In the genomic region with DNA sequence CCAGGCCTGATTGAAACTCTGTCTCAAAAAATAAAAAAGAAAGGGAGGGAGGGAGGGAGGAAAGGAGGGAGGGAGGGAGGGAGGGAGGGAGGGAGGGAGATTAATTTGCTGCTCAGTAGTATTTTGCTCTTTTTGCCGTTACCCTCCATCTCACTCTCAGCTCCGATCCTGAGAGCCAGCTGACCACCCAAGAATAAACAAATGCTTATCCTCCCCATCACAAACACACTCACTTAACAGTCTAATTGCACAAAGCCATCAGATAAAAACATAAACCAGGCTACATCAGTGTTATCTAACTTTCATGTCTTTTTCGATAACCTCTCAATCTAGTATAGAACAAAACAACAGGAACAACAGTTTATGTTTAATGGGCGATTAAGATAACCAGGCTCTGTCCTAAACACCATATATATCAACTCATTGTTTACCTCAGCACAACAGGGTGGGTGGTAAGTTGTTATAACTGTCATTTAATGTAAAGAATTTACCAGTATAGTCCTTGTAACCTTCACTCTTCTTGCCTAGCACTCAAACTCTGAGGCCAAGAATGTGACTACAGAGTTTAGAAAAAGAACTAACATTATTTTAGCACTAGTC, we compare ENCODE assay signal across 24 mouse cellular contexts.
"Had no signal": no experiment of that assay in that cellular context is flagged by ENCODE, and none has a peak within 500 bp of the region (broad histone marks: within the 10 kb centered on the region; RNA-seq: fewer than 3 reads in every experiment).

No protein-coding gene starts in this region.

- H3K9ac ChIP-seq: heart, embryonic 12.5 days; hindbrain, embryonic 13.5 days; intestine, embryonic 15.5 days; limb, embryonic 12.5 days had no signal

- H3K4me2 ChIP-seq: heart, embryonic 12.5 days; hindbrain, embryonic 13.5 days; intestine, embryonic 15.5 days; limb, embryonic 12.5 days had no signal

- H3K27ac ChIP-seq: gastrocnemius, adult 2 months; heart, embryonic 10.5 days; hindbrain, embryonic 10.5 days; hindbrain, embryonic 13.5 days; intestine, embryonic 15.5 days; layer of hippocampus, adult 2 months; left cerebral cortex, adult 2 months; limb, embryonic 10.5 days; limb, embryonic 12.5 days had no signal

- H3K4me3 ChIP-seq: gastrocnemius, adult 2 months; heart, embryonic 10.5 days; heart, embryonic 12.5 days; hindbrain, embryonic 10.5 days; hindbrain, embryonic 13.5 days; intestine, embryonic 15.5 days; layer of hippocampus, adult 2 months; left cerebral cortex, adult 2 months; limb, embryonic 10.5 days; limb, embryonic 12.5 days had no signal

- ATAC-seq: forebrain, embryonic 16.5 days; hindbrain, embryonic 16.5 days; inflammation-experienced regulatory T-cells, adult 6 months; intestine, embryonic 15.5 days; intestine, postnatal 0 days had no signal

- DNase-seq: gastrocnemius, adult 2 months; gastrocnemius, postnatal 10 days; gastrocnemius, postnatal 25 days; heart, adult 18-20 months; heart, postnatal 10 days; heart, postnatal 4 days; kidney, adult 18-20 months; kidney, adult 8-10 months; kidney, postnatal 10 days; kidney, postnatal 25 days; kidney, postnatal 4 days had no signal

- H3K27me3 ChIP-seq: heart, embryonic 12.5 days; hindbrain, embryonic 13.5 days; intestine, embryonic 15.5 days; limb, embryonic 12.5 days had no signal

- H3K36me3 ChIP-seq: hindbrain, embryonic 13.5 days; intestine, embryonic 15.5 days; limb, embryonic 12.5 days had no signal

- H3K4me1 ChIP-seq: hindbrain, embryonic 10.5 days; hindbrain, embryonic 13.5 days; intestine, embryonic 15.5 days had no signal

- H3K9me3 ChIP-seq: heart, embryonic 10.5 days; hindbrain, embryonic 13.5 days; intestine, embryonic 15.5 days; limb, embryonic 10.5 days had no signal
